Comparison of ENCODE assay signal across 30 mouse cellular contexts in genomic region chr6:120024577-120024976, GRCm38 (mm10). TPM values are rescaled to one million over a fixed set of nuclear protein-coding genes. Genes with fewer than 3 reads are reported as not detected.
DNase-seq lines count a peak whose midpoint lies in the region; ATAC-seq and TF ChIP-seq lines count a peak whose summit lies in the region.
"Had no signal": no experiment of that assay in that cellular context is flagged by ENCODE, and none has a peak within 500 bp of the region (broad histone marks: within the 10 kb centered on the region; RNA-seq: fewer than 3 reads in every experiment).

No protein-coding gene starts in this region.

- H3K27ac ChIP-seq in liver, embryonic 13.5 days, result peak overlapping the region; percentile 44
- H3K27ac ChIP-seq in liver, embryonic 11.5 days (ENCODE audit: low read depth, low read length), result no peak overlapping the region
- H3K27ac ChIP-seq in liver, embryonic 14.5 days, result no peak overlapping the region
- H3K27ac ChIP-seq in midbrain, embryonic 14.5 days (replicated peaks; ENCODE audit: low read depth, low read length), result no peak overlapping the region
- H3K27ac ChIP-seq: forebrain, embryonic 13.5 days; hindbrain, embryonic 12.5 days; kidney, postnatal 0 days; midbrain, embryonic 10.5 days; neural tube, embryonic 12.5 days; stomach, embryonic 15.5 days had no signal

- no peak for TF ChIP-seq CTCF in liver, embryonic 14.5 days (IDR thresholded peaks at IDR 0.05; ENCODE audit: low read depth)

- no peak overlapping the region for H3K9ac ChIP-seq in liver, embryonic 13.5 days
- H3K9ac ChIP-seq in liver, embryonic 11.5 days (ENCODE audit: low read depth, low read length), result no peak overlapping the region
- H3K9ac ChIP-seq in liver, embryonic 14.5 days (replicated peaks), result no peak overlapping the region
- H3K9ac ChIP-seq in midbrain, embryonic 14.5 days (replicated peaks; ENCODE audit: low read length), result no peak overlapping the region
- H3K9ac ChIP-seq: forebrain, embryonic 13.5 days; hindbrain, embryonic 12.5 days; neural tube, embryonic 12.5 days; stomach, embryonic 15.5 days had no signal

- TF ChIP-seq EP300 in liver, embryonic 14.5 days (IDR thresholded peaks at IDR 0.05; ENCODE audit: low read depth), result no peak

- H3K9me3 ChIP-seq in liver, embryonic 13.5 days (replicated peaks), result no peaks in the 10 kb centered on the region
- no peaks in the 10 kb centered on the region for H3K9me3 ChIP-seq in liver, embryonic 11.5 days (ENCODE audit: control insufficient read depth, low read length)
- H3K9me3 ChIP-seq in liver, embryonic 14.5 days (ENCODE audit: control insufficient read depth, low read length), result no peaks in the 10 kb centered on the region
- no peaks in the 10 kb centered on the region for H3K9me3 ChIP-seq in midbrain, embryonic 14.5 days (ENCODE audit: control insufficient read depth, low read length)
- H3K9me3 ChIP-seq: forebrain, embryonic 13.5 days; hindbrain, embryonic 12.5 days; midbrain, embryonic 10.5 days; neural tube, embryonic 12.5 days; stomach, embryonic 15.5 days had no signal

- peak; percentile 62; the same call in 1 of the 2 replicates for ATAC-seq in liver, embryonic 13.5 days (ENCODE audit: low read depth)
- ATAC-seq in liver, embryonic 11.5 days (replicated peaks; ENCODE audit: low FRiP score), result no peak
- ATAC-seq in liver, embryonic 14.5 days (ENCODE audit: insufficient read depth), result peak; percentile 38; the same call in 1 of the 2 replicates
- peak; percentile 77 for ATAC-seq in megakaryocyte-erythroid progenitor cell, adult 5-6 weeks (replicated peaks; ENCODE audit: low FRiP score, low TSS enrichment, poor library complexity, severe bottlenecking)
- ATAC-seq in midbrain, embryonic 14.5 days (ENCODE audit: low FRiP score, low TSS enrichment), result no peak
- ATAC-seq: forebrain, embryonic 13.5 days; intestine, embryonic 16.5 days; midbrain, embryonic 16.5 days had no signal

- H3K4me2 ChIP-seq in liver, embryonic 13.5 days, result no peak overlapping the region
- H3K4me2 ChIP-seq in liver, embryonic 11.5 days, result no peak overlapping the region
- no peak overlapping the region for H3K4me2 ChIP-seq in liver, embryonic 14.5 days (ENCODE audit: low read depth)
- no peak overlapping the region for H3K4me2 ChIP-seq in midbrain, embryonic 14.5 days (ENCODE audit: low read length)
- H3K4me2 ChIP-seq: forebrain, embryonic 13.5 days; heart, embryonic 11.5 days; hindbrain, embryonic 12.5 days; neural tube, embryonic 12.5 days; stomach, embryonic 15.5 days had no signal

- intact Hi-C loops in left cerebral cortex, postnatal 25 days (cut with DNase I), result no loop called here

- H3K27me3 ChIP-seq in liver, embryonic 13.5 days, result no peaks in the 10 kb centered on the region
- no peaks in the 10 kb centered on the region for H3K27me3 ChIP-seq in liver, embryonic 11.5 days (replicated peaks; ENCODE audit: control insufficient read depth, insufficient read depth, low read length)
- H3K27me3 ChIP-seq in liver, embryonic 14.5 days (ENCODE audit: control insufficient read depth, insufficient read depth, low read length), result no peaks in the 10 kb centered on the region
- no peaks in the 10 kb centered on the region for H3K27me3 ChIP-seq in midbrain, embryonic 14.5 days (ENCODE audit: control insufficient read depth, insufficient read depth, low read length)
- H3K27me3 ChIP-seq: forebrain, embryonic 13.5 days; hindbrain, embryonic 12.5 days; neural tube, embryonic 12.5 days; stomach, embryonic 15.5 days had no signal

- H3K4me3 ChIP-seq in liver, embryonic 13.5 days (replicated peaks), result no peak overlapping the region
- H3K4me3 ChIP-seq in liver, embryonic 11.5 days (ENCODE audit: low read depth, low read length), result no peak overlapping the region
- no peak overlapping the region for H3K4me3 ChIP-seq in liver, embryonic 14.5 days (ENCODE audit: insufficient read depth in 1 of 2, low read depth in 2 of 2, low read length in 2 of 2)
- no peak overlapping the region for H3K4me3 ChIP-seq in midbrain, embryonic 14.5 days (replicated peaks; ENCODE audit: low read depth, low read length)
- H3K4me3 ChIP-seq: forebrain, embryonic 13.5 days; hindbrain, embryonic 12.5 days; midbrain, embryonic 10.5 days; myocyte; neural tube, embryonic 12.5 days; stomach, embryonic 15.5 days had no signal

- peaks cover 51% of the 10 kb centered on the region for H3K4me1 ChIP-seq in liver, embryonic 13.5 days (replicated peaks)
- H3K4me1 ChIP-seq in liver, embryonic 11.5 days (replicated peaks; ENCODE audit: control insufficient read depth, insufficient read depth, low read length), result peaks cover 5% of the 10 kb centered on the region; the same call in 1 of the 2 replicates
- peaks cover 14 to 16% of the 10 kb centered on the region in 2 experiments for H3K4me1 ChIP-seq in liver, embryonic 14.5 days (replicated peaks; ENCODE audit: control insufficient read depth in 2 of 2, insufficient read depth in 2 of 2, low read length in 1 of 2)
- H3K4me1 ChIP-seq in midbrain, embryonic 14.5 days (ENCODE audit: control insufficient read depth, insufficient read depth, low read length), result no peaks in the 10 kb centered on the region
- H3K4me1 ChIP-seq: hindbrain, embryonic 12.5 days; midbrain, embryonic 10.5 days; neural tube, embryonic 12.5 days had no signal

- H3K36me3 ChIP-seq in liver, embryonic 13.5 days, result peaks cover 31% of the 10 kb centered on the region
- H3K36me3 ChIP-seq in liver, embryonic 11.5 days (ENCODE audit: control insufficient read depth, insufficient read depth, low read length), result peaks cover 6% of the 10 kb centered on the region
- H3K36me3 ChIP-seq in liver, embryonic 14.5 days (replicated peaks; ENCODE audit: control insufficient read depth, insufficient read depth, low read depth), result peaks cover 26% of the 10 kb centered on the region
- 0 out of 2 replicates have a peak, but pooled peaks cover 2% of the 10 kb centered on the region for H3K36me3 ChIP-seq in midbrain, embryonic 14.5 days (ENCODE audit: control insufficient read depth, insufficient read depth, low read length)

- DNase-seq in liver, embryonic 13.5 days, result no peak
- no peak for DNase-seq in liver, embryonic 11.5 days (ENCODE audit: low spot score)
- peak; percentile 30 for DNase-seq in NIH3T3 (ENCODE audit: low read depth)
- no peak for DNase-seq in liver, embryonic 14.5 days (ENCODE audit: low read depth in 3 of 3, low spot score in 3 of 3)
- no peak for DNase-seq in left cerebral cortex, postnatal 25 days (ENCODE audit: low spot score in 2 of 2)
- no peak for DNase-seq in midbrain, embryonic 14.5 days
- no peak for DNase-seq in thymus, postnatal 14 days
- DNase-seq: adrenal gland, postnatal 14 days; cerebellum, adult 11 months; cerebellum, adult 9-10 months; cerebellum, postnatal 36 days; gastrocnemius, postnatal 25 days; heart, adult 18-20 months; heart, postnatal 36 days; kidney, adult 8-10 months; kidney, postnatal 4 days; layer of hippocampus, postnatal 36 days; lung, postnatal 10 days; thymus, postnatal 25 days had no signal

RNA-seq across cellular contexts. Expression of gene Wnk1, which starts 13.9 kb away (rescaled TPM):
- 32.8 and 34.8 TPM in 2 replicates for polyA plus RNA-seq in liver, embryonic 13.5 days (2015; fragmentation: Nextera tagmentation; extraction: Ambion mirVana)
- 46.6 and 55.2 TPM in 2 replicates for polyA plus RNA-seq in liver, embryonic 11.5 days (2014; fragmentation: Nextera tagmentation; extraction: Ambion mirVana)
- polyA plus RNA-seq in liver, embryonic 14.5 days (2012; rRNA removed), result 46.9 and 50.8 TPM in 2 replicates
- polyA plus RNA-seq in liver, embryonic 14.5 days (2014; fragmentation: Nextera tagmentation; extraction: Ambion mirVana), result 26.9 and 29.0 TPM in 2 replicates
- 268 and 306 TPM in 2 replicates for total RNA-seq in megakaryocyte-erythroid progenitor cell, adult 5-6 weeks (2014; fragmentation: Nextera tagmentation)
- total RNA-seq in megakaryocyte-erythroid progenitor cell, adult 5-6 weeks (2017), result 123 and 192 TPM in 2 replicates
- 100 to 1,000 TPM; 158 to 176 TPM for total RNA-seq in left cerebral cortex, postnatal 25 days (2021)
- polyA plus RNA-seq in midbrain, embryonic 14.5 days (2014; fragmentation: Nextera tagmentation; extraction: Ambion mirVana), result 55.9 and 60.4 TPM in 2 replicates

Comparison
In these comparisons a context has a peak if more than half of its experiments do, and no peak if none do; other contexts are left out.
1. ATAC-seq: peak in liver, embryonic 13.5 days (single experiment), liver, embryonic 14.5 days (single experiment) and megakaryocyte-erythroid progenitor cell, adult 5-6 weeks (single experiment); none in liver, embryonic 11.5 days (single experiment) and midbrain, embryonic 14.5 days (single experiment).